Mouse (Mus musculus) activated CD4-positive, CD25-positive, alpha-beta regulatory T cell, adult 9 weeks (primary cell): ENCODE measurements around the gene Pard6b. TPM values are rescaled to one million over a fixed set of nuclear protein-coding genes. Genes with fewer than 3 reads are reported as not detected.

Experiments used
- polyA plus RNA-seq: library from polyadenylated mRNA; unstranded; fragments of 100-300 nt; shearing (Covaris generic); gene quantifications from one replicate; pipeline ENCODE4 v1.2.1, GENCODE M21; 2017

Gene Pard6b
- 0.53 TPM for polyA plus RNA-seq

GRCm38 (mm10) chr2:168080431-168081246 lies at the start of gene Pard6b:
Gene Pard6b, plus strand, starts transcription at chr2:168081004.

Other genes with a start within 250 kb of the Pard6b start
- gene Ptpn1, start 148.9 kb upstream of the Pard6b start, polyA plus RNA-seq: 171 TPM
- gene Ripor3, start 70.4 kb upstream of the Pard6b start, polyA plus RNA-seq: 0.49 TPM
- gene Adnp, start 126.1 kb downstream of the Pard6b start, polyA plus RNA-seq: 1.1 TPM
- 15.1 TPM for gene Gm20716, start 149.4 kb downstream of the Pard6b start, polyA plus RNA-seq
- gene Dpm1, start 149.6 kb downstream of the Pard6b start, polyA plus RNA-seq: 114 TPM
- 0.55 TPM for gene Mocs3, start 149.6 kb downstream of the Pard6b start, polyA plus RNA-seq
- gene Kcng1, start 200.7 kb downstream of the Pard6b start, polyA plus RNA-seq: not detected